Mouse (Mus musculus): Measurements from ENCODE around the gene Akna. TPM values are rescaled to one million over a fixed set of nuclear protein-coding genes. Genes with fewer than 3 reads are reported as not detected.

The Akna gene
- total and polyA plus RNA-seq, 3 experiments = 6.5 to 37.5 (median 28.0) TPM

DNA sequence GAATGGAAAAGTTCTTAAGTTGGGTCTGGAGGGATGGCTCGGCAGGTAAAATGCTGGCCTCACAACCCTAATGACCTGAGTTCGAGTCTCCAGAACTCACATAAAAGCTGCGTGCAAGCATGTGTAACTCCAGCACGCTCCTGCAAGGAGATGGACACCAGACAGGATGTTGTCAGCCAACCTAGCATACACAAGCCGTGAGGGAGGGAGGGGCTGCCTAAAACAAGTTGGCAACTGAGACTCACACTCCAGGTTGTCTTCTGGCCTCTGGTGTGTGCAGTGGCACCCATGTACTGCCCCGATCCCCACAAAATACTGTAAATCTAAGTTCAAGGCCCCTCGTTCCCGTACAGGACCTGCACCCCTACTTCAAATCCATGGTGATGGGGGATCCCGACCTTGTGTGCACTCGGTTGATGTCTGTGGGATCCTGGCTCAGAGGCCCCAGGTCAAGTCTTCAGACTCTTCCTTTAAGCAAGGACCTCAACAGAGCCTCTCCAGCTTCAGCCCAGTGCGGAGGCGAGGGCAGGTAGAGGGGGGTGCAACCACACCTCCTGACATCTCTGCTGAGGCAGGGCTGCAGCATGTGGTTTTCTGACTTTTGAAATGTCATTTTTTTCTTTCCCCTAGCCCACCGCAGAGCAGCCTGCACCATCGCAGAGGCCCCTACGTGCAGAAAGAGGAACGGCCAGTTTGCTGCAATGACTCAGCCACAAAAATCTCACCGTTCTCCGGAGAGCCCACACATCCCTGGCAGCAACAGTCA is 2.4 kb downstream of the Akna start (continued):
- TF ChIP-seq USF2 (conservative IDR thresholded peaks at IDR 0.05; ENCODE audit: low read depth, low read length) (no peak), KAT2A (IDR thresholded peaks at IDR 0.05; ENCODE audit: insufficient replicate concordance, low read length) (0 out of 2 replicates have a peak, but pooled peaks have one; percentile 14), SMC3 (IDR thresholded peaks at IDR 0.05; ENCODE audit: low read depth, low read length) (no peak), MYC (IDR thresholded peaks at IDR 0.05; ENCODE audit: low read depth, low read length) (0 out of 2 replicates have a peak, but pooled peaks have one; percentile 42), RAD21 (IDR thresholded peaks at IDR 0.05; ENCODE audit: low read depth, low read length) (no peak), IRF4 (IDR thresholded peaks at IDR 0.05; ENCODE audit: low read depth, low read length) (peak; percentile 87), ZC3H11A (IDR thresholded peaks at IDR 0.05; ENCODE audit: low read depth, low read length) (no peak), POLR2AphosphoS2 (IDR thresholded peaks at IDR 0.05; ENCODE audit: low read depth, low read length) (no peak), BHLHE40 (IDR thresholded peaks at IDR 0.05; ENCODE audit: low read depth, low read length) (peak; percentile 74), CHD1 (IDR thresholded peaks at IDR 0.05; ENCODE audit: low read depth, low read length) (peak; percentile 61; the same call in 1 of the 2 replicates), MXI1 (IDR thresholded peaks at IDR 0.05; ENCODE audit: low read depth, low read length) (peak; percentile 90), ETS1 (conservative IDR thresholded peaks at IDR 0.05; ENCODE audit: low read depth, low read length) (peak; percentile 85), MAZ (IDR thresholded peaks at IDR 0.05; ENCODE audit: low read depth, low read length) (peak; percentile 54; the same call in 1 of the 2 replicates), E2F4 (IDR thresholded peaks at IDR 0.05; ENCODE audit: insufficient replicate concordance, low read depth, low read length) (no peak), JUND (conservative IDR thresholded peaks at IDR 0.05; ENCODE audit: low read depth, low read length) (peak; percentile 56; the same call in 1 of the 2 replicates), TBP (conservative IDR thresholded peaks at IDR 0.05; ENCODE audit: low read depth, low read length) (0 out of 2 replicates have a peak, but pooled peaks have one; percentile 56)

DNA sequence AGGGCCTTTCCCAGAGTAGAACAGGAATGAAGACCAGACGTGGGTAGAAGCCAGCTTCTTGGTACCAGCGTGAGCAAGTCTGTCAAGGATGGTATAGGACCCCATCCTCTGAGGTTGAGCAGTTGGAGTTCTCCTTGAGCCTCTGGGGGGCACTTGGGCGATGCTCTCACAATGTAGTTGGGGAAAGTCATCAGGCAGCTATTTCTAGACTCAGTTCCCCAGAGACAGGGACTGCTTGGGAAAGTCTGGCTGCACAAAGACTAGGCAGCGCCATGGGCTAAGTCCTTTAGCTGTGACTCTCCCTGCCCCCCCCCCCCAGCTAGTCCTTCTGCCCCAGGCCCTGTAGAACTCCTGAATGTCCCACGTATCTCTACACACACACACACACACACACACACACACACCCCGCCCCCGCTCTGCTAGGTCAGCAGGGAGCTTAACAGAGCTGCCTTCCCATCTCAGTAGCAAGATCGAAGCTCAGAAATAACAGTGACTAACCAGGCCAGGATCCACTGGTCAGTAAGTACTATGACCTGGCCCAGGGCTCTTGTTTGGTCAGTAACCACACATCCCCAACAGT is 3.4 kb downstream of the Akna start:
- Histone ChIP-seq H3K27ac (ENCODE audit: insufficient read depth, low read depth) (peak overlapping the region; percentile 95), H3K27me3 (replicated peaks) (no peaks in the 10 kb centered on the region), H3K36me3 (replicated peaks in 1 of 2; ENCODE audit: control insufficient read depth in 1 of 2, insufficient read depth in 1 of 2, low read length in 1 of 2) (peaks cover 43 to 49% of the 10 kb centered on the region in 2 experiments), H3K9me3 (replicated peaks; ENCODE audit: low read length) (peaks cover 11% of the 10 kb centered on the region), H3K4me2 (ENCODE audit: insufficient read depth, low read depth, poor library complexity, severe bottlenecking) (peak overlapping the region; percentile 85), H3K4me3 (replicated peaks in 1 of 3; ENCODE audit: low read depth in 2 of 3, low read length in 2 of 3, poor library complexity in 1 of 3) (peak overlapping the region; percentile 37 to 69 (median 42)), H3K9ac (ENCODE audit: insufficient read depth, low read depth) (peak overlapping the region; percentile 70), H3K4me1 (ENCODE audit: control insufficient read depth in 1 of 2, insufficient read depth in 2 of 2) (peaks cover 31 to 78% of the 10 kb centered on the region in 2 experiments), H3K79me2 (replicated peaks; ENCODE audit: control insufficient read depth, extremely low read depth, insufficient read depth, poor library complexity, severe bottlenecking) (peaks cover 84% of the 10 kb centered on the region)
- in situ Hi-C loops (cut with MboI; ENCODE audit: low pct_ligation_motif_present, low pct_unique_long_range_greater_than_20kb, low sequenced_read_pairs) = loop anchor here (10.0 to 25.0 kb wide), 4 partner anchors 45 to 538 kb away; partner anchors contain the start of genes Orm3 and Tnfsf8
- DNase-seq (ENCODE audit: extremely low read depth) = no peak
- dilution Hi-C loops (cut with MboI; ENCODE audit: extremely low pct_ligation_motif_present, extremely low pct_unique_long_range_greater_than_20kb, low sequenced_read_pairs) = no loop called here
- TF ChIP-seq RAD21 (IDR thresholded peaks at IDR 0.05; ENCODE audit: low read depth, low read length) = no peak
- no peak for TF ChIP-seq EP300 (IDR thresholded peaks at IDR 0.05; ENCODE audit: low read length)
- TF ChIP-seq ELF1 (IDR thresholded peaks at IDR 0.05; ENCODE audit: low read depth, low read length) = no peak
- no peak for TF ChIP-seq JUN (IDR thresholded peaks at IDR 0.05; ENCODE audit: insufficient read depth, low read depth, low read length)
- no peak for TF ChIP-seq USF2 (conservative IDR thresholded peaks at IDR 0.05; ENCODE audit: low read depth, low read length)
- no peak for TF ChIP-seq UBTF (IDR thresholded peaks at IDR 0.05; ENCODE audit: low read depth, low read length)
- TF ChIP-seq MAX (IDR thresholded peaks at IDR 0.05; ENCODE audit: low read length) = no peak
- TF ChIP-seq SIN3A (IDR thresholded peaks at IDR 0.05; ENCODE audit: low read length) = no peak
- no peak for TF ChIP-seq MAZ (IDR thresholded peaks at IDR 0.05; ENCODE audit: low read depth, low read length)
- TF ChIP-seq TCF12 (IDR thresholded peaks at IDR 0.05; ENCODE audit: low read depth, low read length) = 0 out of 2 replicates have a peak, but pooled peaks have one; percentile 27
- TF ChIP-seq KAT2A (IDR thresholded peaks at IDR 0.05; ENCODE audit: insufficient replicate concordance, low read length) = no peak
- 0 out of 2 replicates have a peak, but pooled peaks have one; percentile 3 for TF ChIP-seq RCOR1 (conservative IDR thresholded peaks at IDR 0.05; ENCODE audit: low read depth, low read length)
- TF ChIP-seq CHD2 (IDR thresholded peaks at IDR 0.05; ENCODE audit: low read length) = no peak
- no peak for TF ChIP-seq ZKSCAN1 (IDR thresholded peaks at IDR 0.05; ENCODE audit: borderline replicate concordance, low read depth, low read length)
- peak; percentile 14; the same call in 1 of the 2 replicates for TF ChIP-seq POLR2A (IDR thresholded peaks at IDR 0.05; ENCODE audit: low read depth, low read length)
- no peak for TF ChIP-seq TBP (conservative IDR thresholded peaks at IDR 0.05; ENCODE audit: low read depth, low read length)
- TF ChIP-seq E2F4 (IDR thresholded peaks at IDR 0.05; ENCODE audit: insufficient replicate concordance, low read depth, low read length) = no peak

Measured in CH12.LX (cell line).